Mouse (Mus musculus) heart, adult 2 months (tissue): Measurements from ENCODE around the gene Lacc1. TPM values are rescaled to one million over a fixed set of nuclear protein-coding genes. Genes with fewer than 3 reads are reported as not detected.
"Not testable (repeated sequence)": the region's sequence is repeated elsewhere in the genome, so short reads cannot be mapped to it uniquely, and the experiment has no call there.

Source experiments
- DNase-seq, 2 experiments: peaks; one replicate each; pipeline ENCODE4 v3.0.0; 2021
- H3K27ac ChIP-seq: fragments of 200-600 bp; 2 replicates; pipeline ENCODE4 v1.8.1; 2022
- H3K27me3 ChIP-seq: fragments of 200-500 bp; 2 replicates; pipeline ENCODE4 v1.6.1; 2012; ENCODE audit warnings: mild to moderate bottlenecking, low read length, inconsistent platforms, mixed read lengths; ENCODE audit not compliant: control insufficient read depth, insufficient read depth
- H3K36me3 ChIP-seq: fragments of 200-500 bp; 2 replicates; pipeline ENCODE4 v1.6.1; 2012; ENCODE audit warnings: low read length, inconsistent platforms; ENCODE audit not compliant: control insufficient read depth, insufficient read depth
- H3K4me1 ChIP-seq: fragments of 200-500 bp; 2 replicates; pipeline ENCODE4 v1.6.1; 2011; ENCODE audit warnings: low read length; ENCODE audit not compliant: control insufficient read depth, insufficient read depth
- H3K4me3 ChIP-seq: fragments of 200-600 bp; 2 replicates; pipeline ENCODE4 v1.8.1; 2022
- H3K79me2 ChIP-seq: fragments of 200-500 bp; replicated peaks from 2 replicates; pipeline ENCODE4 v1.6.1; 2012; ENCODE audit warnings: mild to moderate bottlenecking, inconsistent platforms, low read length, moderate library complexity, mixed read lengths; ENCODE audit not compliant: control insufficient read depth, insufficient read depth
- H3K9ac ChIP-seq: fragments of 200-500 bp; 2 replicates; pipeline ENCODE4 v1.6.1; 2012; ENCODE audit warnings: low read depth, mild to moderate bottlenecking, control low read depth, inconsistent platforms, low read length, mixed read lengths
- CTCF ChIP-seq: fragments of 200-600 bp; IDR thresholded peaks from 2 replicates; pipeline ENCODE4 v1.8.1; 2022; ENCODE audit warnings: antibody characterized with exemption, mild to moderate bottlenecking, moderate library complexity
- EP300 ChIP-seq: fragments of 200-500 bp; IDR thresholded peaks from 2 replicates; pipeline ENCODE4 v1.6.1; 2011; ENCODE audit warnings: low read depth, low read length, control low read depth; ENCODE audit not compliant: insufficient read depth
- POLR2A ChIP-seq: fragments of 200-500 bp; IDR thresholded peaks from 2 replicates; pipeline ENCODE4 v1.6.1; 2011; ENCODE audit warnings: mild to moderate bottlenecking, low read depth, low read length, control low read depth; ENCODE audit not compliant: insufficient read depth
- WGBS: fragments of 180-500 bp; shearing (Covaris S2); methylation state at CpG from one replicate; pipeline ENCODE4 v1.1.7; 2018; 5-methylcytosine and 5-hydroxymethylcytosine counted together
- intact Hi-C: fragments of 180-260 bp; cut with DNase I; formaldehyde crosslinking; loops from one replicate; pipeline ENCODE4 v1.15.1; 2025
- polyA plus RNA-seq: library from polyadenylated mRNA; depleted of rRNA; stranded (reverse); fragments of >200 nt; gene quantifications from 2 replicates; pipeline ENCODE4 v1.2.3, GENCODE M21; 2012
- total RNA-seq, 2 experiments: library from RNA; stranded (reverse); gene quantifications; 2 replicates each; pipeline ENCODE4 v1.2.3; 2021

Gene Lacc1
- total and polyA plus RNA-seq, 3 experiments = 2.5 to 2.6 (median 2.5) TPM

DNA sequence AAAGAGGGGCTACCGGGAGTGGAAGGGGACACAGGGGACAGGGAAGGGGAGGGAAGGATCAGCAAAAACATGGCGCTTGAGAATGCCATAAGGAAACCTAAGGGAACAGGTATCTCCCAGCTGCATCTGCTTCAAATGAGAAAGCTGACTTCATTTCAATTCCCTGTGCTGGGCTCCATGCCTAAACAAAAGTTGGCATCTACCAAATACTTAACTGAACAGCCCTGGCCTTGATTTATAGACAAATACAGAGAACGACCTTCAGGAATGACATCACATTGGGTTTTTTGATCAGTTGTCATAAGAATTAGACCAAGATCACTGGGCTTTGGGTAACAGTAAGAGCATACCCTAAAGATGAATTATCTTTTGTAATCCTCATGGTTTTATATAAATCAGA is 12.2 kb downstream of the Lacc1 start:
- intact Hi-C loops = no loop called here
- DNase-seq = no peak
- Histone ChIP-seq H3K36me3 (no peaks in the 10 kb centered on the region), H3K4me3 (no peak overlapping the region), H3K27me3 (no peaks in the 10 kb centered on the region), H3K27ac (no peak overlapping the region), H3K79me2 (no peaks in the 10 kb centered on the region), H3K9ac (no peak overlapping the region), H3K4me1 (no peaks in the 10 kb centered on the region)
- no peak for TF ChIP-seq POLR2A
- TF ChIP-seq CTCF = no peak
- TF ChIP-seq EP300 = no peak
- WGBS = 79% methylated on average over 3 of the region's 3 CpGs

DNA sequence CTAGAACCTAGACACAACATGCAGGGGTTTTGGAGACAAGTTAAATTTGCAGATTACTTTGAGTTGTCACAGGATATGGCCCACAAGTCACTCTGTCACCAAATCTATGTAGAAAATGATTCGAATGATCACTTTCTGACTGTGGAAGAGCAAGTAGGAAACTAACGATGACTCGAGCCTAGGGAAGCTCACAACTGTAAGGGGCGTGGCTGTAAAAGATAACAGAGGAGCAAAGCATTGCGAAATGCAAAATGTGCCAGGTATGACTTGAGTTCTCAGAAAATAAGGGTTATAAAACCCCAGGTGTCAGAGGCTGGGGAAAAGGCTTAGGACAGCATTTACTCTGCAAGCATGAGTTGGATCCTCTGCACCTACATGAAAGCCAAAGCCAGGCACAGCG is 19.5 kb downstream of the Lacc1 start:
- no peaks in the 10 kb centered on the region for H3K36me3 ChIP-seq
- no peaks in the 10 kb centered on the region for H3K27me3 ChIP-seq
- intact Hi-C loops = no loop called here
- no peak overlapping the region for H3K27ac ChIP-seq
- no peaks in the 10 kb centered on the region for H3K4me1 ChIP-seq
- DNase-seq = no peak
- no peak overlapping the region for H3K9ac ChIP-seq
- no peak for TF ChIP-seq POLR2A
- no peak for TF ChIP-seq CTCF
- TF ChIP-seq EP300 = no peak
- WGBS = 45% methylated on average over 6 of the region's 6 CpGs
- no peak overlapping the region for H3K4me3 ChIP-seq
- no peaks in the 10 kb centered on the region for H3K79me2 ChIP-seq

DNA sequence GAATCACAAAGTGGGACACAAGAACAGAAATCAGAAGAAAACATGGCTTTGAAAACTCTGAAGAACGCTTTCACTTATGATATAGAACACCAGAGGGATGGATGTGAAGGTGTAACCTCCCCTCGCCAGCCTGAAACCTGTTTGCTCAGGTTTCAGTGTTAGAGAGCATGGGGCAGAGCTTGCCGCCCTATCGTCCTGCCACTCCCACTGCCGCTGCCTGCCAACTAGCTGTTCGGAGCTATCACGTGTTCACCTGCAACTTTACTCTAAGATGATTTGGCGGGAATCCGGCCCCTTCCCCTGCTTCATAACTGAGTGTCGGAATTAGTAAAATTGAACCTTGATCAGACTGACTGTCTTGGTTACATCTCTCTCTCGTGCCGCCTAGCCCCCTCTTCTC is 19.9 kb downstream of the Lacc1 start:
- H3K4me1 ChIP-seq, H3K27ac ChIP-seq, H3K79me2 ChIP-seq, H3K4me3 ChIP-seq, H3K27me3 ChIP-seq, H3K9ac ChIP-seq, intact Hi-C loops, H3K36me3 ChIP-seq, DNase-seq: not testable (repeated sequence)
- WGBS = 44% methylated on average over 12 of the region's 12 CpGs

DNA sequence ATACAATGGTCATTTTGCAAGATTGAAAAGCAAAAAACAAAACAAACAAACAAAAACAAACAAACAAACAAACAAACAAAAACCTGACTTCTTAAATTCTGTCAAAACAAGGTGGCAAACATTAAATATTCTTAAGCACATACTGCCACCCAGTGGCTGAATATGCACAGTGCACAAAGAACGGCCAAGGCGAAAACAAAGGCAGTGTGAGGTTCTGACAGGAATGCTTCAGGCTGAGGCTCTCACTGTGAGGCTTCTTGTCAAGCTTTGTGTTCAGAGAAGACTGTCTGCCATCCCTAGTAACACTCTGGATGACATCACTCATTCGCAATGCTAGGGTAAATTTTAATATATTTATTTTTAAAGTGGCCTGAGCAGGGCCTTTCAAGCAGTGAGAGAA is 24.9 kb downstream of the Lacc1 start:
- TF ChIP-seq POLR2A = no peak
- 0 out of 2 replicates have a peak, but pooled peaks have one; percentile 69 for TF ChIP-seq EP300
- TF ChIP-seq CTCF = no peak; the same call in 1 of the 2 replicates
- Histone ChIP-seq H3K27me3 (no peaks in the 10 kb centered on the region), H3K4me1 (no peaks in the 10 kb centered on the region), H3K79me2 (no peaks in the 10 kb centered on the region), H3K27ac (no peak overlapping the region), H3K4me3 (no peak overlapping the region), H3K36me3 (no peaks in the 10 kb centered on the region), H3K9ac (no peak overlapping the region)
- peak; percentile 42 to 72 for DNase-seq
- WGBS = 6% methylated on average over 3 of the region's 3 CpGs
- intact Hi-C loops = loop anchor here (1.0 to 2.0 kb wide), 2 partner anchors 533 to 891 kb away; no protein-coding TSS in a partner anchor

DNA sequence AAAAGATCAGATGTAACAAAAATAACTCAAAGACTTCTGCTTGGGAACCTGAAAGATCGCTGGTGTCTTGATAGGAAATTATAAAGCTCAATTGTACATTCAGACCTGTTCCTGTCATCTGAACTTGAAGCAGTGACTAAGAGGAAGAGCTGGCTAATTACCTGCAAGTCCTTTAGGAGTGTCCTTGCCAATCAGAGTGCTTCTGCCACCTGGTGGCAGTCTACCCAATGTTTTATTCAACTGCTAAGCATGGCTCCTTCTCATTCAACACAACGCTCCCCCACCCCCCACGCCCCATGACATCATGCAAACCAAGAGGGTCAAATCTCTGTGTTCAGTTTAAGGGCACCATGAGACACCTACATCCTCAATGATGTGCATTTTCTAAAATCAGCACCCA is 28.5 kb downstream of the Lacc1 start:
- peak; percentile 58 to 68 for DNase-seq
- Histone ChIP-seq H3K79me2 (no peaks in the 10 kb centered on the region), H3K36me3 (no peaks in the 10 kb centered on the region), H3K27me3 (no peaks in the 10 kb centered on the region), H3K9ac (no peak overlapping the region), H3K27ac (no peak overlapping the region), H3K4me1 (no peaks in the 10 kb centered on the region), H3K4me3 (no peak overlapping the region)
- intact Hi-C loops = loop anchor here (1.0 to 10.0 kb wide), 5 partner anchors 56 to 505 kb away; no protein-coding TSS in a partner anchor
- 6% methylated on average over 3 of the region's 3 CpGs for WGBS
- no peak for TF ChIP-seq POLR2A
- TF ChIP-seq CTCF = peak; percentile 84
- 0 out of 2 replicates have a peak, but pooled peaks have one; percentile 34 for TF ChIP-seq EP300

DNA sequence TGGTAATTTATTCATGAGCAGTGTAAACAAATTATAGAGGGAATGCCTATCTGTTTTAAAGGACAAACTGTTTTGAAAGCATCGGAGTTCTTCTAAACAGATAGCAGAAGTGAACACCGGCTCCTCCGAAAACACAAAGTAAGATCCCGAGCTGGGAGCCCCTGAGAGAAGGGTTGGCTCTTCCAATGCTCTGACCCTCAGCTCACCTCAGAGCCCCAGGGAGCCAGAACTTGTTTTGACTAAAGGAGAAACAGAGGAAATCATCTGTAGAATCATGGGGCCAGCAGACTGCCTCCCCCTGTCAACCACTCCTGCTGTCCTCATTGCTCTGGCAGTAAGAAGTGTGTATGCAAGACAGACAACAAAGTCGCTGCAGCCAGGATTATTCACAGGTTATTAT is 31.1 kb downstream of the Lacc1 start:
- H3K27ac ChIP-seq = no peak overlapping the region
- WGBS = 85% methylated on average over 5 of the region's 5 CpGs
- intact Hi-C loops = loop anchor here (5.0 to 10.0 kb wide), 3 partner anchors 53 to 401 kb away; no protein-coding TSS in a partner anchor
- TF ChIP-seq POLR2A = no peak
- no peak for TF ChIP-seq EP300
- TF ChIP-seq CTCF = no peak
- no peaks in the 10 kb centered on the region for H3K36me3 ChIP-seq
- no peak overlapping the region for H3K4me3 ChIP-seq
- no peaks in the 10 kb centered on the region for H3K79me2 ChIP-seq
- H3K27me3 ChIP-seq = no peaks in the 10 kb centered on the region
- no peak for DNase-seq
- H3K9ac ChIP-seq = no peak overlapping the region
- no peaks in the 10 kb centered on the region for H3K4me1 ChIP-seq
